Mouse (Mus musculus): ENCODE measurements around the gene Glod4. TPM values are rescaled to one million over a fixed set of nuclear protein-coding genes. Genes with fewer than 3 reads are reported as not detected.
A peak's percentile ranks its signal among the peaks of the same experiment; 100 is the strongest.

Glod4 gene
- polyA plus RNA-seq, 1 experiment from 2014 or later, result 111 TPM

DNA sequence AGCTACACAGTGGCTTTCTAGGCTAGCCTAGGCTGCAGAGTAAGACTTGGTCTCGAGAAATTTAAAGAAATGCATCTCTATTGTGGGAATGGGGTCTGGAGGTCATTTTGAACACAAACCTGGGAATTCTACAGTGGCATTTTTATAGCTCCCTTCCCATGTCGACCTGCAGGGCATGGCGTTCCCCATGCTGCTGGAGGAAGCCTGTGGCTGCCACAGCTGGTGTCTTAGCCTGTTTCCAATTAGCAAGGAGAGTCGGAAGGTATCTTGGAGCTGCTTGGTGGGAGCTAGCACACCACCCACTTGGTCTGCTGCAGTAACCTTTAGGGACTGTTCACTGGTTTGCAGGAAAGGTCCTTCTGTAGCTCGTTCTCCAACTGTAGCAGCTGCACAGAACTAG is 12.6 kb upstream of the Glod4 start:
- ATAC-seq (ENCODE audit: insufficient number of reproducible peaks, low FRiP score), result no peak
- H3K9me3 ChIP-seq (replicated peaks), result no peaks in the 10 kb centered on the region
- peaks cover 35% of the 10 kb centered on the region for H3K36me3 ChIP-seq
- H3K9ac ChIP-seq, result peak overlapping the region; percentile 16; the same call in 1 of the 2 replicates
- H3K4me2 ChIP-seq, result no peak overlapping the region
- no peaks in the 10 kb centered on the region for H3K27me3 ChIP-seq (replicated peaks)
- H3K4me3 ChIP-seq, result no peak overlapping the region
- no peak overlapping the region for H3K27ac ChIP-seq (ENCODE audit: poor library complexity, severe bottlenecking)
- 51% methylated on average over 5 of the region's 5 CpGs for WGBS
- 0 out of 2 replicates have a peak, but pooled peaks cover 2% of the 10 kb centered on the region for H3K4me1 ChIP-seq (replicated peaks)

- Histone ChIP-seq H3K27ac (ENCODE audit: poor library complexity, severe bottlenecking) (no peak overlapping the region), H3K4me3 (no peak overlapping the region), H3K4me2 (no peak overlapping the region), H3K27me3 (replicated peaks) (no peaks in the 10 kb centered on the region), H3K9ac (peak overlapping the region; percentile 16; the same call in 1 of the 2 replicates), H3K36me3 (peaks cover 35% of the 10 kb centered on the region), H3K9me3 (replicated peaks) (no peaks in the 10 kb centered on the region), H3K4me1 (replicated peaks) (0 out of 2 replicates have a peak, but pooled peaks cover 2% of the 10 kb centered on the region)
- 76% methylated on average over 4 of the region's 4 CpGs for WGBS
- no peak for ATAC-seq (ENCODE audit: insufficient number of reproducible peaks, low FRiP score)
Measured at GRCm38 (mm10) chr11:76255431-76256001, 12.0 kb upstream of the Glod4 start.

- Histone ChIP-seq H3K9ac (no peak overlapping the region), H3K27me3 (replicated peaks) (no peaks in the 10 kb centered on the region), H3K4me3 (no peak overlapping the region), H3K4me2 (no peak overlapping the region), H3K36me3 (peaks cover 46% of the 10 kb centered on the region), H3K4me1 (replicated peaks) (0 out of 2 replicates have a peak, but pooled peaks cover 2% of the 10 kb centered on the region), H3K27ac (ENCODE audit: poor library complexity, severe bottlenecking) (no peak overlapping the region), H3K9me3 (replicated peaks) (no peaks in the 10 kb centered on the region)
- no peak for ATAC-seq (ENCODE audit: insufficient number of reproducible peaks, low FRiP score)
- WGBS, result 76% methylated on average over 4 of the region's 4 CpGs
Measured at GRCm38 (mm10) chr11:76253918-76254264, 10.4 kb upstream of the Glod4 start.

DNA sequence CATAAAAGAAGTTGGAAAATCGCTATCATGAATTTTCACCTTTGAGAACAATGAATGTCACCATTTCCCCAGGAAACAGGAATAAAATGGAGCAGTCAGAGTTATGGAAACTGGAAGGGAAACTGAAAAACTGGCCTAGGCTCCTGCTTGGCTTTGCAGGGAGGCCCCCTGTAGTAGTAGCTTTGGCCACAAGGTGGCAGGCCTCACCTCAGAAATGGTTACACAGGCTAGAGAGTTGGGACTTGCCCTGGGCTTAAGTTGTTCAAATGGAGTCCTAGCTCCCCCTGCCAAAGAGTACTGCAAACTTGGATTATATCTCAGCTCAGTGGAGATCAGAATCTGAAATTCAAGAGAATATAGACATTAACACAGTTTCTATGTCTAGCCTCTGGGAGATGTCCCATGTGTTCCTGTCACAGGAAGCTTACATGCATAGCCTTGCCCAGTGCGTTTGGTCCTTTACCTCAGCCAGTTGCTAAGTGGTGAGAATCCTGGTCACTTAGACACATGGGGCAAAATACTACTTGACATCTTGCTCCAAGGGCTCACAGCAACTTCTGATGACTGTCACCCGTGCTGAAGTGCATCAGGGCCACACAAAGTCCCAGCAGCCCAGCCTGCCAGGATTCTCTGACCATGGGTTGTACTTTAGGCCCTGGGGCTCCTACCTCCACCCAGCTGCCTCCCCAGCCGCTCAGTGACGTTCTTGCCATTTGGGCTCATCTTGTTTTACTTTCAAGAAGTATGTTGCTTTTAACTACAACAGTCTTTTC is 9.8 kb upstream of the Glod4 start:
- Histone ChIP-seq H3K27ac (ENCODE audit: poor library complexity, severe bottlenecking) (no peak overlapping the region), H3K9me3 (replicated peaks) (no peaks in the 10 kb centered on the region), H3K27me3 (replicated peaks) (no peaks in the 10 kb centered on the region), H3K4me1 (replicated peaks) (0 out of 2 replicates have a peak, but pooled peaks cover 2% of the 10 kb centered on the region), H3K36me3 (peaks cover 49% of the 10 kb centered on the region), H3K4me3 (no peak overlapping the region), H3K4me2 (no peak overlapping the region), H3K9ac (0 out of 2 replicates have a peak overlapping the region, but pooled peaks have one; percentile 48)
- ATAC-seq (ENCODE audit: insufficient number of reproducible peaks, low FRiP score), result peak; percentile 66; the same call in 1 of the 2 replicates
- WGBS, result 44% methylated on average over 5 of the region's 5 CpGs

GRCm38 (mm10) chr11:76252036-76252435 is 8.5 kb upstream of the Glod4 start:
- H3K27me3 ChIP-seq (replicated peaks), result no peaks in the 10 kb centered on the region
- WGBS, result 57% methylated on average over 3 of the region's 3 CpGs
- no peak overlapping the region for H3K4me3 ChIP-seq
- no peak overlapping the region; the same call in 1 of the 2 replicates for H3K9ac ChIP-seq
- H3K4me1 ChIP-seq (replicated peaks), result 0 out of 2 replicates have a peak, but pooled peaks cover 2% of the 10 kb centered on the region
- no peak overlapping the region for H3K4me2 ChIP-seq
- H3K27ac ChIP-seq (ENCODE audit: poor library complexity, severe bottlenecking), result no peak overlapping the region
- peaks cover 51% of the 10 kb centered on the region for H3K36me3 ChIP-seq
- H3K9me3 ChIP-seq (replicated peaks), result no peaks in the 10 kb centered on the region
- no peak for ATAC-seq (ENCODE audit: insufficient number of reproducible peaks, low FRiP score)

DNA sequence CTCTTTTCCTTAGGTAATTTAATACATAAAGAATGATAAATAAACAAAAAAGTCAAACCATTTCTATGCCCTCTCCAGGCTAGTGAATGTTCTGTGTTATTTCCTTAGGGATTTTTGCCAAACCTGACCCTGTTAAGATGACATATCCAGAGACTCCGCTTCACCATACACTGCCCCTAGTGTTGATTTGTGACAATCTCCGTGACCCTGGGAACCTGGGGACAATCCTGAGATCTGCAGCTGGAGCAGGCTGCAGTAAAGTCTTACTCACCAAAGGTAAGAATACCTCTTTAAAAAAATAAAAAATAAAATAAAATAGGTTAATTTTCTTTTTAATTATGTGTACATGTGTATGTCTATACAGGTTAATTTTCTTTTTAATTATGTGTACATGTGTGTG is 3.7 kb upstream of the Glod4 start:
- no peaks in the 10 kb centered on the region for H3K9me3 ChIP-seq (replicated peaks)
- no peak overlapping the region for H3K4me2 ChIP-seq
- peaks cover 48% of the 10 kb centered on the region for H3K36me3 ChIP-seq
- peaks cover 17% of the 10 kb centered on the region for H3K4me1 ChIP-seq (replicated peaks)
- no peak overlapping the region for H3K4me3 ChIP-seq
- no peaks in the 10 kb centered on the region for H3K27me3 ChIP-seq (replicated peaks)
- ATAC-seq (ENCODE audit: insufficient number of reproducible peaks, low FRiP score), result no peak
- WGBS, result 51% methylated on average over 2 of the region's 2 CpGs
- H3K27ac ChIP-seq (ENCODE audit: poor library complexity, severe bottlenecking), result no peak overlapping the region
- H3K9ac ChIP-seq, result no peak overlapping the region

- H3K4me2 ChIP-seq, result no peak overlapping the region
- no peak overlapping the region for H3K27ac ChIP-seq (ENCODE audit: poor library complexity, severe bottlenecking)
- H3K9me3 ChIP-seq (replicated peaks), result no peaks in the 10 kb centered on the region
- no peak for ATAC-seq (ENCODE audit: insufficient number of reproducible peaks, low FRiP score)
- H3K36me3 ChIP-seq, result peaks cover 44% of the 10 kb centered on the region
- no peak overlapping the region for H3K4me3 ChIP-seq
- no peaks in the 10 kb centered on the region for H3K27me3 ChIP-seq (replicated peaks)
- H3K4me1 ChIP-seq (replicated peaks), result peaks cover 17% of the 10 kb centered on the region
- H3K9ac ChIP-seq, result no peak overlapping the region
Measured at GRCm38 (mm10) chr11:76246439-76246838, 2.9 kb upstream of the Glod4 start.

- 2% methylated on average over 34 of the region's 34 CpGs for WGBS
- ATAC-seq (ENCODE audit: insufficient number of reproducible peaks, low FRiP score), result peak; percentile 54; the same call in 1 of the 2 replicates
- Histone ChIP-seq H3K9ac (peak overlapping the region; percentile 90), H3K36me3 (peaks cover 44% of the 10 kb centered on the region), H3K4me1 (replicated peaks) (peaks cover 17% of the 10 kb centered on the region), H3K27ac (ENCODE audit: poor library complexity, severe bottlenecking) (peak overlapping the region; percentile 52), H3K4me3 (peak overlapping the region; percentile 82), H3K9me3 (replicated peaks) (no peaks in the 10 kb centered on the region), H3K4me2 (peak overlapping the region; percentile 95), H3K27me3 (replicated peaks) (no peaks in the 10 kb centered on the region)
Measured at GRCm38 (mm10) chr11:76243811-76244546, 454 bp upstream of the Glod4 start.

DNA sequence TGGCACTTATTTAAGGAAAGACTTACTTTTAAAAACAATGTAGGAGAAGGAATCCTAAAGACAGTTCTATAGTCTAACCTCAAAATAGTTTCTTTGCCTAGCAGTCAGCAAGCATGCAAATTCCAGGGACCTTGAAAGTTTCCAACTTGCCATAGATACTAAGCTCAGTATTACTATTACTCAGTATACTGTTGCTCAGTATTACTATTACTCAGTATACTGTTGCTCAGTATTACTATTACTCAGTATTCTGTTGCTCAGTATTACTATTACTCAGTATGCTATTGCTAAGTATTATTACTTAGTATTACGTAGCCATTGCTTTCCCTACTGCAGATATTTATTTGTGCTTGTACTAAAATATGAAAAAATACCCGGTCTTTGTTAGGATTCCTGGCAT is 3.8 kb downstream of the Glod4 start:
- no peak overlapping the region for H3K4me2 ChIP-seq
- H3K36me3 ChIP-seq, result peaks cover 53% of the 10 kb centered on the region
- H3K4me1 ChIP-seq (replicated peaks), result peaks cover 12% of the 10 kb centered on the region
- H3K27ac ChIP-seq (ENCODE audit: poor library complexity, severe bottlenecking), result no peak overlapping the region
- H3K9ac ChIP-seq, result no peak overlapping the region
- ATAC-seq (ENCODE audit: insufficient number of reproducible peaks, low FRiP score), result no peak
- no peaks in the 10 kb centered on the region for H3K9me3 ChIP-seq (replicated peaks)
- no peaks in the 10 kb centered on the region for H3K27me3 ChIP-seq (replicated peaks)
- no peak overlapping the region for H3K4me3 ChIP-seq
- WGBS, result 92% methylated on average over 2 of the region's 2 CpGs

- no peaks in the 10 kb centered on the region for H3K4me1 ChIP-seq (replicated peaks)
- no peaks in the 10 kb centered on the region for H3K9me3 ChIP-seq (replicated peaks)
- no peak overlapping the region for H3K9ac ChIP-seq
- no peak overlapping the region for H3K4me3 ChIP-seq
- no peaks in the 10 kb centered on the region for H3K27me3 ChIP-seq (replicated peaks)
- peaks cover 79% of the 10 kb centered on the region for H3K36me3 ChIP-seq
- ATAC-seq (ENCODE audit: insufficient number of reproducible peaks, low FRiP score), result no peak
- 88% methylated on average over 3 of the region's 3 CpGs for WGBS
- no peak overlapping the region for H3K4me2 ChIP-seq
- no peak overlapping the region for H3K27ac ChIP-seq (ENCODE audit: poor library complexity, severe bottlenecking)
Measured at GRCm38 (mm10) chr11:76236136-76236535, 7.4 kb downstream of the Glod4 start.

DNA sequence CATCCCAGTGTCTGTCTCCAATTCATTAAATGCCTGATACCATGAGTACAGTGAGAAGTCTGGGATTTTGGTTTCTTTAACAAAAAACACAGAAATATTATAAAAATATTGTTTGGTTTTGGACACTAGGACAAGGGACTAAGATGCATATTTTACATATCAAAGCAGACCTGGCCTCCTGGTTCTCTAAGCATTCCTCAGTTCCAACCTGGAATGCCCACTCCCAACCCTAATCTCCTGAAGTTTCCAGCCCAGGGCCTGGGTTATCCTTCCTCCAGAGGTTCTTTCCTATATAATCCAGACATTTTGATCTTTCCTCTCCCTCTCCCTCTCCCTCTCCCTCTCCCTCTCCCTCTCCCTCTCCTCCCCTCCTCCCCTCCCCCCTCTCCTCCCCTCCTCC is 18.5 kb downstream of the Glod4 start:
- Histone ChIP-seq H3K9me3 (replicated peaks) (no peaks in the 10 kb centered on the region), H3K4me1 (replicated peaks) (0 out of 2 replicates have a peak, but pooled peaks cover 2% of the 10 kb centered on the region), H3K9ac (no peak overlapping the region), H3K36me3 (peaks cover 51% of the 10 kb centered on the region), H3K4me2 (no peak overlapping the region), H3K4me3 (no peak overlapping the region), H3K27ac (ENCODE audit: poor library complexity, severe bottlenecking) (no peak overlapping the region), H3K27me3 (replicated peaks) (no peaks in the 10 kb centered on the region)
- no peak for ATAC-seq (ENCODE audit: insufficient number of reproducible peaks, low FRiP score)
